Mouse (Mus musculus) ovary, postnatal 14 days (tissue): Measurements from ENCODE around the gene D3Ertd751e.
A peak's percentile ranks its signal among the peaks of the same experiment; 100 is the strongest.

Experiments
- DNase-seq: peaks from one replicate; pipeline ENCODE4 v3.0.0; 2022; ENCODE audit warnings: low spot score

The D3Ertd751e gene

DNA sequence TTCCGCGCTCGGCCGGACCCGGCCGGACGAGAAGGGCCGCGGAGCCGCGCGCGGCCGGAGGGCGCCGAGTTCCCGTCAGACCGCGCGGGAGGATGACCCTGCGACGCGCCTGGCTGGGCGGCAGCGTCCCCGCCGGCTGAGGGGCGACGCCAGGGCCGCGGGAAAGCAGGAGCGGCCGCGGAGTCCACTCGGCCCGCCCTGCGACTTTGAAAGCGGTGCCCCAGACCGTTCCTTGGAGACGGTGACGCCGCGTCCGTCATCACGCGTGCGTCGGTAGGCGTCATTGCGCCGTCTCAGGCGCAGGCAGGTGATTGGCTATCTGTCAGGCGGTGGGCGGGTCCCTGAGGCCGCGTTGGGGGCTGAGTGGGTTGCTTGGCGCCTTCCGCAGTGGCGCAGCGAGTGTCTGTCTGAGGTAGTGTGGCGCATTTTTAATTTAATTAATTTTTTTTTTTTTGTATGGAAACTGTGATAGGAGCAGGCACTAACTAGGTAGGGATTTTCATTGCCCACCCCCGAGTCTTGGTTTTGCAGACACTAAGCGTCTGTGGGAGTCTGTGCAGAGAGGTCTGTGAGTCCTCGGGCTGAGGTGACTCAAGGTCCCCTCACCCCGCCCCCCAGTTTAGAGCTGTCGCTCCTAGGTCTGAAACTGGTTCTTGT is at the start of gene D3Ertd751e, which contains the start of gene Sclt1:
TSS of gene D3Ertd751e (plus strand) at position 334 of the 657 bp plus-strand sequence.
TSS of gene Sclt1 (minus strand) at position 237 of the 657 bp plus-strand sequence.
- peak; percentile 93 for DNase-seq

DNA sequence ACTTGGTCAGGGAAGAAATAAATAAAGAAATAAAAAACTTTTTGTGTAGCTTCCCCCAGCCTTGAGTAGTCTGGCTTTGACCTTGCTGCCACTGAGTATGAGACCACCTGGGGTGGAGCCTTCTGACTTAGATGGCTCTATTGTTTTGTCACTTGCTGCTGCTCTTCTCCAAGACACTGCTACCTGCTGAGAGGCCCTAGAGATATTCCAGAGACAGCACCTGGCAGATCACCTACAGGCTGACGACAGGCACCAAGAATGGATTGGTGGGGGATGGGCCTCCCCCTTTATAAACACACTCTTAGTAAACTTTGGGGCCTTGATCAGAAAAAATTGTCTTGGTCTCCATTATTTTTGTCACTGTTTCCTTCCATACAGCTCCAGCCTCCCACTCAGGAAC is 46.7 kb upstream of the D3Ertd751e start:
- DNase-seq: no peak

DNA sequence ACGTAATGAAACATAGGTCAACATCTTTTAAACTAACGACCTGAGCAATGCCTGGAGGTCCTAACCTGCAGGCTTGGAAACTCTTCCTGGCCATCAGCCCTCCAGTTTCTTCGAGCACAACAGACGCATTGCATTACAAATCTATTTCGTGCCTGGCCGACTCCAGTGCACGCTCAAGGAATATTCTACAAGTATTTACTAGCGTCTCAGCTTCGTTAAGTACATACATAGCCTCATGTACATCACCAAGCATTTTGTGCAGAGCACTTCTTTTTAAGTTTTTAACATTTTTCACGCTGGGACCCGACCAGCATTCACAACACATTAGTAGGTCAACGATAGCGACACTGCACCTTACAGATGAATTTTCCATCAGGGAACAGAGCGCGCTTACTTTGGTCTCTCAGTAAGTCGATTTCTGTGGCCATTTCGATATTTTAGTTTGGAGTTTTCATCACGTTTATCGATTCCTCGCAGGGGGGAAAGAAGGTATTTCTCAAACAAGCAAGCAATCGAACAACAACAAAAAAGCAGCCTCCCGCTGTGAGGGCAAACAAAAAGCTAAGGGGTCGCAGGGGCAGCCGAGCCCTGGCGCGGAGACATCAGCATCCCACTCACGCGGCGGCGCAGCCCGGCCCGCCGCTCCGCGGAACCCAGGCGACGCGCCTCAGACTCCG is 672 bp upstream of the D3Ertd751e start:
- no peak for DNase-seq

DNA sequence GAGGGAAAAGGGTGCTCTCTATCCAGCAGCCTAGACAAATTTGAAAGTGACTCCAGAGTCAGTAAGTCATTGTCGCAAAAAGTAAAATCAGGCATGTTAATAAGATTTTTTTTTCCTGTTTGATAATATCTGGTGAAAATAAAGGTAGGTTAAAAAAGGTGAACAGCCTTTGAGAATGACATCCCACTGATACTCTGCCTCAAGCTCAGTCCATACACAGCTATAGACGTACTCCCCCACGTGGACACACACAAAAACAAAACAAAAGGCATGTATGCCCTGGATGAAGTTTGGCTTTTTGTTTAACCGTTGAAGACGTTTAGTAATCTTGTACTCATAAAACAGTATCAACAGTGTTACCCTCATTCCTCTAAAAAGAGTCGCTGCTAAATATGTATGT is 1.0 kb downstream of the D3Ertd751e start:
- peak; percentile 1 for DNase-seq

DNA sequence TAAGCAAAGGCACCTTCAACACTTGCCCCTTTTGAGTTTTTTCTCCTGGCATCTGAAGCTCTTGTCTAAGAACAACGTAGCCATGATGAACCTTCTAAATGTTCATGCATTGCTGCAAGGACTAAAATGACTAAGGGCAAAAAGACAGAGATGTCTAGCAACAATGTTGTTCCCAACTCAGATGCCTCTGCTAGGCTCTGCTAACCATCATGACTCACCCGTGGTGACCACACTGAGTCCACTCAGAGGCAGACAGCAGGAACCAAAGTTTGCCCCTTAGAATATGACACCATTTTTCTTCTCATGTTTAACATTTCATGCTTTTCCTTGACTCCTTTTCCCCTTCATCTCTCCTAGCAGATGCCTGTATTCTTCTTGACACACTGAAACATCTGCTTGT is 12.1 kb downstream of the D3Ertd751e start:
- no peak for DNase-seq

DNA sequence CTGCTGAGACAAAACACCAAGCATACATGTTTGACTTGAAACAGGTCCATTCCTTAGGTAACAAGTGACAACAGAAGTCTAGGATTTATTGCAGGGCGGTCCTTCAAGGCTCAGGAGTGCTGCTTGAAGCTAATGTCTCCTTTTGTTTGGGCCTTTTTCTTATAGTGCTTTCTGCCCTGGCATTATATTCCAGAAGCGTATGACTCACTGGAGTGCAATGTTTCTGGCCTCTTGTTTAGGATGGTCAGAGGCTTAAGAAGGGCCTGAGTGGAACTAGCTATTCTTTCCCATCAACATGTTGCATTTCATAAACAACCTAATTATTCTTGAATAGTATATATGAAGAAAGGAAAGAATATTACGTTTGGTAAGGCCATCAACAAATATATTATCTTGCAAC is 19.7 kb downstream of the D3Ertd751e start:
- no peak for DNase-seq

DNA sequence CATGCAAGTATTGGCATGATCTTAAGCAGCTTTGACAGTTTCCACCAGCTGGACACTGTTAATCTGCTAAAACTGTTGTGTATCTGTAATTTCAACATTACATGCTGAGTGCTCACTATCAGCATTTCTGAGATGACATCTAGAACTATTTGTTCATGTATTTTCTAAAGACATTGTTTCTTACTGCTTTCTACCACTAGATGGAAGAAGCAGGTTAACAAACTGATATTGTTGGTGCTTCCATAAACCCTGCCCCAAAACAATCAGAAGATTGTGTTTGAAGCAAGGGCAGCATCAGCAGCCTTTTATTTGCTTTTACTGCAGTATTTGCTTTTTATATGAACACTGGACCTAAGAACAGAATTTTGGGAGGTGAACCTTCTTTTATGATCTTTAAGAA is 70.0 kb downstream of the D3Ertd751e start:
- DNase-seq: no peak
